Mouse (Mus musculus) midbrain, embryonic 11.5 days (tissue): ENCODE results near the gene Rsph3b. TPM values are rescaled to one million over a fixed set of nuclear protein-coding genes. Genes with fewer than 3 reads are reported as not detected.
"Not testable (repeated sequence)": the region's sequence is repeated elsewhere in the genome, so short reads cannot be mapped to it uniquely, and the experiment has no call there.

Experiments used
- ATAC-seq: fragments of 200-750 bp; cut with Nextera tagmentation; 2 replicates; pipeline ENCODE4 v1.8.0; 2017; ENCODE audit warnings: moderate TSS enrichment, moderate library complexity; ENCODE audit not compliant: low FRiP score
- DNase-seq: peaks from one replicate; pipeline ENCODE4 v3.0.0; 2015; ENCODE audit warnings: low spot score; ENCODE audit errors: missing footprints
- H3K27ac ChIP-seq: fragments of 300-500 bp; sonication (generic); 2 replicates; pipeline ENCODE4 v1.5.1; 2014; ENCODE audit warnings: low read depth, low read length
- H3K27me3 ChIP-seq: fragments of 300-500 bp; sonication (generic); 2 replicates; pipeline ENCODE4 v1.6.1; 2014; ENCODE audit warnings: mild to moderate bottlenecking, low read length, moderate library complexity, mixed read lengths; ENCODE audit not compliant: control insufficient read depth, insufficient read depth
- H3K36me3 ChIP-seq: fragments of 300-500 bp; sonication (generic); 2 replicates; pipeline ENCODE4 v1.6.1; 2014; ENCODE audit warnings: mild to moderate bottlenecking, low read length, moderate library complexity, mixed read lengths; ENCODE audit not compliant: control insufficient read depth, insufficient read depth
- H3K4me1 ChIP-seq: fragments of 300-500 bp; sonication (generic); 2 replicates; pipeline ENCODE4 v1.6.1; 2014; ENCODE audit warnings: low read length; ENCODE audit not compliant: control insufficient read depth, insufficient read depth
- H3K4me2 ChIP-seq: fragments of 300-500 bp; sonication (generic); 2 replicates; pipeline ENCODE4 v1.6.1; 2014; ENCODE audit warnings: mild to moderate bottlenecking, moderate library complexity
- H3K4me3 ChIP-seq: fragments of 300-500 bp; sonication (generic); 2 replicates; pipeline ENCODE4 v1.5.1; 2014; ENCODE audit warnings: low read depth, low read length
- H3K9ac ChIP-seq: fragments of 300-500 bp; sonication (generic); 2 replicates; pipeline ENCODE4 v1.6.1; 2014; ENCODE audit warnings: low read length
- H3K9me3 ChIP-seq: fragments of 300-500 bp; sonication (generic); 2 replicates; pipeline ENCODE4 v1.6.1; 2016; ENCODE audit warnings: low read length; ENCODE audit not compliant: control insufficient read depth
- WGBS: fragments of 180-500 bp; shearing (Covaris S2); extraction: QIAGEN DNeasy Blood & Tissue Kit; methylation state at CpG from one replicate; pipeline ENCODE4 v1.1.7; 2014; 5-methylcytosine and 5-hydroxymethylcytosine counted together
- polyA plus RNA-seq: library from polyadenylated mRNA; unstranded; fragments of >200 nt; fragmentation: Nextera tagmentation; extraction: Ambion mirVana; gene quantifications from 2 replicates; pipeline ENCODE4 v1.2.1, GENCODE M21; 2014

The Rsph3b gene
- polyA plus RNA-seq, 1 experiment from 2014 or later: 48.2 TPM

DNA sequence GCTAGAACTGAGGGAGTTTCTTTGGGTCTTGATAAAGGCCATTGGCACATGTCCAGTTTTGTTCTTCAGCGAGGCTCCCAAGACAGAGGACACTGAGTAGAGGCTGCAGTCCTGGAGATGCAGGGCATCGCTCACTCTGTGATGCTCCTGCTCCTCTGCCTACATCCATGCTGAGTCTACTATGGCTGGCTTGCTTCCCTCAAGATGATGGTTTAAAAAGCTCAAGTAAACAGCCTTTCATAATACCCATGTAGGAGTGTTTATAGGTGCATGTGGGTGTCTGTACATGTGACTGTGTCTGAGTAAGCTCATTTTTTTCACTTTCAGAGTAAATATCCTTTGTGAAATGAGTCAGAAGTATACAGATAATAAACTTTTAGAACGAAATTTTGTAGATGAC, 26.5 kb upstream of the Rsph3b start:
- not testable (repeated sequence) for H3K9ac ChIP-seq, H3K27ac ChIP-seq, ATAC-seq, DNase-seq, H3K36me3 ChIP-seq, H3K27me3 ChIP-seq, H3K4me1 ChIP-seq, H3K4me3 ChIP-seq, H3K4me2 ChIP-seq, H3K9me3 ChIP-seq
- WGBS: 53% methylated on average over 2 of the region's 3 CpGs

DNA sequence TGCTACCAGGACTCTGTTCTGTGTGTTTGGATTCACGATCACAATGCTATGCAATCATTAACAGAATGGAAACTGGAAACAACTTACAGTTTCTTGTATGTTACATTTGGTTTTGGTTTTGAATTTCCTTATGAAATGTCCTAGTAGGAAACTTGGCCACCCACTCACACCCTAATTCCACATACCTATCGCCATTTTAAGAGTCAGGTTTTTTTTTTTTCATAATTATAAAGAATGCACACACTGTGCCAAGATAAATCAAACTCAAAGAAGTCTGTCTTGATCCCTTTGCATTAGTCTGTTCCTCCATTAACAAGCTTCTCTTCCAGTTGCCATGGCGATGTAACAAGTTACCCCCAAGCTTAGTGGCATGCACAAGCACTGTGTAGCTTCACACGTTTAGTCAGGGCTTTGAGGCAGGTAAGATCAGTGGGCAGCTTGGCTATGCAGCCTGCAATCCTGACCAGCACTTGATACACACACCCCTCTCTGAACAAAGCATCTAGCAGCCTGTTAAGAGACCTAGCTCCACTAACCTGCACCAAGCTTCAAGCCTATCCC, 24.4 kb upstream of the Rsph3b start:
- not testable (repeated sequence) for ATAC-seq, H3K9me3 ChIP-seq, H3K9ac ChIP-seq, DNase-seq, H3K36me3 ChIP-seq, H3K27ac ChIP-seq, H3K4me1 ChIP-seq, H3K27me3 ChIP-seq, H3K4me3 ChIP-seq, H3K4me2 ChIP-seq
- WGBS: 69% methylated on average over 4 of the region's 4 CpGs

GRCm38 (mm10) chr17:6971238-6971637, 22.8 kb upstream of the Rsph3b start:
- 86% methylated on average over 8 of the region's 8 CpGs for WGBS
- not testable (repeated sequence) for H3K9me3 ChIP-seq, H3K27ac ChIP-seq, H3K36me3 ChIP-seq, DNase-seq, H3K4me2 ChIP-seq, H3K4me1 ChIP-seq, H3K4me3 ChIP-seq, H3K9ac ChIP-seq, ATAC-seq, H3K27me3 ChIP-seq

DNA sequence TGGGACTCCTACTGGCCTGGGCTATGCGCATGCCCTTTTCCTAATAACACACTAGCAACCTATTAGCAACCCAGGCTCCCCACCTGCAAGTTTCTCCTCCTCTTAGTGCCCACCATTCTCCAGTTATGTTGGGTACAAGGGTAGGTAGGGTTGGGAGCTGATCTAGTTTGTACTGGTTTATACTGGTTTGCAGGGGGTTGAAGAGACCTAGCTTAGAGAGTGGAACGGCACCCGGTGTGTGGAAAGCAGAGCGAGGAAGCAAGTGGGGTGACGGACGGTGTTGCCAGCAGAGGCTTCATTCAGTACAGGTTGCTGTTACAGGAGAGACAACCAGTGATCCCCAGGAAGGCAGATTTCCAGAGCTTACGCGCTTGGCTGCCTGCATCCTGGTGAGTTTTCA, 21.9 kb upstream of the Rsph3b start, which contains the start of gene Rnaset2b:
Gene Rnaset2b, plus strand, starts transcription at position 301 of the 400 bp plus-strand sequence.
- H3K27me3 ChIP-seq, H3K4me3 ChIP-seq, H3K9ac ChIP-seq, H3K4me1 ChIP-seq, H3K36me3 ChIP-seq, H3K4me2 ChIP-seq, ATAC-seq, DNase-seq, H3K27ac ChIP-seq, H3K9me3 ChIP-seq: not testable (repeated sequence)
- no CpG with 5 or more reads among the region's 8 CpGs for WGBS

DNA sequence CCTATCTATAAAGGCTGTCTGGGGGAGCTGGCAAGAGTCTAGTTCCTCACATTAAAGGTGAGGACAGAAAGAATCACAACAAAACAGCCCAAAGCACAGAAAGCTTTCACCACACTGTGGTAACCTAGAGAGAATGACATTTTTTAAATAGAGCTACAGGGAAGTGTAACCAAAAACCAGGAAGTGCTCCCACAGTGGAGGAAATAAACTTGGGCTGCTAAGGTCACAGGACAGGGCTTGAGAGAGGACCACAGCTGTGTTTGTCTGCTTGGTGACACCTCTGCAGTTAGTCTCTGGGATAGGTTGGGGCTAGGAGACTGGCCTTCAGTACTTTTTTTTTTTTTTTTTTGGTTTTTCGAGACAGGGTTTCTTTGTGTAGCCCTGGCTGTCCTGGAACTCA, 19.2 kb upstream of the Rsph3b start:
- H3K9ac ChIP-seq, H3K27me3 ChIP-seq, H3K4me2 ChIP-seq, H3K4me3 ChIP-seq, H3K9me3 ChIP-seq, H3K36me3 ChIP-seq, ATAC-seq, DNase-seq, H3K4me1 ChIP-seq, H3K27ac ChIP-seq: not testable (repeated sequence)
- no CpG with 5 or more reads among the region's 1 CpGs for WGBS

- H3K4me2 ChIP-seq, ATAC-seq, H3K36me3 ChIP-seq, H3K4me1 ChIP-seq, H3K9ac ChIP-seq, H3K4me3 ChIP-seq, H3K27ac ChIP-seq, H3K9me3 ChIP-seq, H3K27me3 ChIP-seq: not testable (repeated sequence)
- 11% methylated on average over 6 of the region's 6 CpGs for WGBS
- peak; percentile 81 for DNase-seq
These were observed 16.9 kb upstream of the Rsph3b start for GRCm38 (mm10) chr17:6965364-6965763.

GRCm38 (mm10) chr17:6962936-6963335, 14.5 kb upstream of the Rsph3b start:
- H3K4me1 ChIP-seq, H3K9me3 ChIP-seq, H3K36me3 ChIP-seq, ATAC-seq, DNase-seq, H3K4me3 ChIP-seq, H3K4me2 ChIP-seq, H3K27ac ChIP-seq, H3K27me3 ChIP-seq, H3K9ac ChIP-seq: not testable (repeated sequence)
- 77% methylated on average over 4 of the region's 4 CpGs for WGBS

DNA sequence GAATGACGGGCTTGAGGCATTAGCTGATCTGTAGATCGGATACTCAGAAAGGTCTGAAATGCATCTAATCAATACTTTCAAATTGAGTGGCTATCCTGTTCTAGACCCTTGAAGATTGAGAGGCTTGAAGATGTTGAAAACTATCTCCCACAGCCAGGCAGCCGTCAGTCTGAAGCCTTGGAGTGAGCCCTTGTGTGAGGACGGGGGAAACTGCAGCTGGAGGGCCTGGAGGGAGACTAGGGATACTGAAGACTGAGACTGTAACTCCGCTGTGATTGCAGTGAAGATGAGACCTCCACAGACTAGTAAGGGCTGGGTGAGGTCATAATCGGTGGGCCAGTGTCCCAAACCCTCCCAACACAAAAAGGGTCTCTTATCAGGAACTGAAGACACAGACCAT, 13.9 kb upstream of the Rsph3b start:
- not testable (repeated sequence) for H3K9me3 ChIP-seq, ATAC-seq

GRCm38 (mm10) chr17:6961181-6962000, 12.9 kb upstream of the Rsph3b start:
- H3K9me3 ChIP-seq, H3K9ac ChIP-seq, H3K4me1 ChIP-seq, H3K27me3 ChIP-seq, H3K27ac ChIP-seq, H3K36me3 ChIP-seq: not testable (repeated sequence)
- 0 out of 2 replicates have a peak overlapping the region, but pooled peaks have one; percentile 24 for H3K4me2 ChIP-seq
- ATAC-seq (peak; percentile 98), DNase-seq (peak; percentile 84)
- H3K4me3 ChIP-seq: peak overlapping the region; percentile 10; the same call in 1 of the 2 replicates
- under 1% methylated on average over 13 of the region's 48 CpGs for WGBS

More for the DNA sequence above, 13.9 kb upstream of the Rsph3b start:
- H3K4me2 ChIP-seq, H3K9ac ChIP-seq, DNase-seq, H3K27ac ChIP-seq, H3K4me1 ChIP-seq, H3K4me3 ChIP-seq, H3K27me3 ChIP-seq, H3K36me3 ChIP-seq: not testable (repeated sequence)
- 93% methylated on average over 4 of the region's 6 CpGs for WGBS
